Mouse (Mus musculus): ENCODE measurements around the gene Ucp2.

Gene Ucp2

DNA sequence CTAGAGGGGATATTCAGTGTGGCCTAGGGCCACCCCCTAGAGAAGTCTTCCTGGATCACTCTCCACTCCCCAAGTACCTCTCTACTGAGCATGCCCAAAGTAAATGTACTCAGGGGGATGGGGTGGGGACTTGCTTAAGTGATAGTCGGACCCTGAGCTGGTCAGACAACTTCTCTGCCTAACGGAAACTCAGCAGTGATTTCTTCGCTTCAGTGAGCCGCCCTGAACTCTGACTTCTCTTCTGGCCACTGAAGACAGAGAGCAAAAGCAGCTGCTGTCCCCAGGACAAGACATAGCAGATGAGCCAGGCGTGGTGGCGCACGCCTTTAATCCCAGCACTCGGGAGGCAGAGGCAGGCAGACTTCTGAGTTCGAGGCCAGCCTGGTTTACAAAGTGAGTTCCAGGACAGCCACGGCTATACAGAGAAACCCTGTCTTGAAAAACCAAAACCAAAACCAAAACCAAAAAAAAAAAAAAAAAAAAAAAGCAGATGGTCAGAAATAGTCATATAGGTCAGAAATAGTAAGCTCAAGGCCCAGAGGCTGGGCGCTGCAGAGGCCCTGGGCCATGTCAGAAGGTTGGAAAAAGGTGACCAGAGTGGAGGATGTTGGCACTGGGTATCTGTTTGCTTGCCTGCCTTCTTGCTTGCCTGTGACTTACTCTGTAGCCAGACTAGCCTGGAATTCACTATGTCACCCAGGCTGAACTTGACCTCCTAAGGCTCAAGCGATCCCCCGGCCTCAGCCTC, 11.8 kb downstream of the Ucp2 start:
- peak in 1 of 2 experiments; percentile 25 for DNase-seq

DNA sequence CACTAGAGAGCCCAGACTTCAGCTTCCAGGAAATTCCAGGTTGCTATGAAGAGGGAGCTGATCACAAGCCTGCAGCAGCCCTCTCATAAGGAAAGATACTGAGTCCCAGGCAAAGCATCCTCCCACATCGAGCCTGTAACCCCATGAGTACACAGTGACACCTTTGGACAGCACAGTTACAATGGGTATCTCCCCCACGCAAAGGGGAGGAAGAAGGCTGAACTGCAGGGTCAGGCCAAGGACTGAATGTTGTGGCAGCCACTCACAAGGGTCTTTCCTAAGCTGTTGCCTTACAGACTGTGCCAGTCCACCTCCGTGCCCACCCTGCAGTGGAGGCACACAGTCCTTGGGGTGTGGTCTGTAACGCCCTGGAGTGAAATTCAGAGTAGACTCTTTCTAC, 13.4 kb downstream of the Ucp2 start:
- DNase-seq = no peak

DNA sequence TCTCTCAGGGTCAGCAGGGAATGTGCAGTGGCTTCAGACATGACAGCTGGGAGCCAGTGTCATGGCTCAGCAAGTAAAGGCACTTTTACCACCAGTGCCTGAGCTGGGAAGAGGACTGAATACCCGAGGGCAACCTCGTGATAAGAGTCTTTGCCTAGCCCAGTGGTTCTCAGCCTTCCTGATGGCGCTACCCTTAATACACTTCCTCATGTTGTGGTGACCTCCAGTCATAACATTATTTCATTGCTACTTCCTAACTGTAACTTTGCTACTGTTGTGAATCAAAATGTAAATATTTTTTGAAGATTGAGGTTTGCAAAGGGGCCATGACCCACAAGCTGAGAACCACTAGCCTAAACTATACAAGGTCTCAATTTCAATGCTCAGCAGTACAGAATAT, 15.5 kb downstream of the Ucp2 start:
- DNase-seq = no peak

DNA sequence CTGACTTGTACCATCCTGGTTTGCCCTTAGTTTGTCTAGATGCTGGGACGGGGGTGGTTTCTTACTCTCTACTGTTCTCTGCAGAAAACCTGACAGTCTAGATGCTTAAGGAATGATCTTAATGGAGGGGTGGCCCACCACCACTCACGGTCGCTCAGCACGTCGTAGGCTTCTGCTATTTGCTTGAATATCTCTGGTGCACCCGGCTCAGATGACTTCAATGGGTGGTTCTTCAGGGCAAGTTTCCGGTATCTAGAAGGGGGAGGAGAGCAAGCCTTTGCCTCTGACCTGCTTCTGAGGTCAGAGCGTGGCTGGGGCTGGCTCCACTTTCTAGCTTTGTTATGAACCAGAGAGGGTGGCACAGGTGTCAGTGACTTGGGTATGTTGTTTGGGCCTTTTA, 18.5 kb downstream of the Ucp2 start:
- DNase-seq = no peak

DNA sequence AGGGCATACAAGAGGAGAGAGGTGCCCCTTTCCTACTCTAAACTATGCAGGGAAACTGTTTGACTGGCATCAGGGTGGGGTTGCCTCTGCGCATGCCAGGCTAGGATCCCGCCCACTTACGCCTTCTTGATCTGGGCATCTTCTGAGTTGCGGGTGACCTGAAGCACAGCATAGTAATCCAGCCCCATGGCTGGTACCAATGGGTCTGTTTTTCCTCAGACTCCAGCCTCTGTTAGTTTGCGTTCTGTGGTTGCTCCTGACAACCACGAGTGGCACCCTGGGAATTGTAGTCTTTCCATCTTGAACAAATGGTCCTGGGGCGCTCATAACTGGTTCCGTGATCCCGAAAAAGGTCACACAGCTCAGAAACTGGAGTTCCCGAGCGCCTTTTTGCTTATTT, 21.4 kb downstream of the Ucp2 start, which contains the start of gene Dnajb13:
Gene Dnajb13, minus strand, starts transcription at position 388 of the 400 bp plus-strand sequence.
- no peak for DNase-seq

- DNase-seq = no peak
These were observed 27.1 kb downstream of the Ucp2 start for GRCm38 (mm10) chr7:100520204-100520603.

- DNase-seq = peak; percentile 57 to 82
These were observed 27.6 kb downstream of the Ucp2 start for GRCm38 (mm10) chr7:100520663-100521285.

DNA sequence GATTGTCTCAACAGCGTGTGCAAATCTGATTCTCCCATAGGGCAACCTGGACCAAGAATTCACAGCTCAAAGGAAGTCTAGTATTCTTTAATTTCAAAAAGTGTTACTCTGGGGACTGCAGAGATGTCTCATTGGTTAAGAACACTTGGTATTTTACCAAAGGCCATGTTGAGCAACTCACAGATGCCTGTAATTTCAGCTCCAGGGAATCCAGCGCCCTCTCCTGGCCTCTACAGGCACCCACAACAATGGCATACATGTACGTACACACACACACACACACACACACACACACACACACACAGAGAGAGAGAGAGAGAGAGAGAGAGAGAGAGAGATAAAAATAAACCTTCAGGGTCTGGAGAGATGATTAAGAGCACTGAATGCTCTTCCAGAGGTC, 29.1 kb downstream of the Ucp2 start:
- no peak for DNase-seq

DNA sequence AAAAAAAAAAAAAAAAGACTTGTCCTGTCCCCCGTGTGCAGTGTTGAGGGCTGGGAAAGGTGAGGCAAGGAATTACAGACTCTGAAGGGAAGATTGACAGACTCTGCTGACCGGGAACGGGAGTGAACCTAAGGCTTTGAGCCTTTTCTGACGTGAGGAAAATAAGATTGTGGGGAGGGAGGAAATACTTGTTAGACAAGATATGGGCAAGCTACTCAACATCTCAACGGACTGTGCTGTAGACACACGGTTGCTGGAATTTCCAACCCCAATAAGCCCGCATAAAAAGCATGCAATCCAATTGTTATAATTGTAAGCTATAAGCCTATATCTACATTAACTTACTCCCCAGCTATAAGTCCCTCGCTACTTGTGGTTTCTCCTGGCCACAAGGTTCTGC, 31.5 kb downstream of the Ucp2 start:
- DNase-seq = no peak

DNA sequence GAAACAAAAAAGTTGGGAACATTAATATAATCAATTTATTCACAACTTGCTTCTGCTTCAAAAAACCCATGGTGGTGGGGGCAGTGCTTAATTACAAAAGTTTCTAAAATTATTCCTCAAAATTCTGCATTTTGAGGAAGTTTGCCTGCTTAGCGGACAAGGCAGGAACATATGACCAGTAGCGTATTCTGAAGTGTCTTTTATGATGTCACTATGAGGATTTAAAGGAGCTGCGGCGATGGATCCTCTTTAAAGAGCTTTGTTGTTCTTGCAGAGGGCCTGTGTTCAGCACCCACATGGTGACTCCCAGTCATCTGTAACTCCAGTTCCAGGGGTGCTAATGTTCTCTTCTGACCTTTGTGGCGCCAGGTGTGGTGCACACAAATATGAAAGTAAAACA, 37.6 kb downstream of the Ucp2 start:
- no peak for DNase-seq

DNA sequence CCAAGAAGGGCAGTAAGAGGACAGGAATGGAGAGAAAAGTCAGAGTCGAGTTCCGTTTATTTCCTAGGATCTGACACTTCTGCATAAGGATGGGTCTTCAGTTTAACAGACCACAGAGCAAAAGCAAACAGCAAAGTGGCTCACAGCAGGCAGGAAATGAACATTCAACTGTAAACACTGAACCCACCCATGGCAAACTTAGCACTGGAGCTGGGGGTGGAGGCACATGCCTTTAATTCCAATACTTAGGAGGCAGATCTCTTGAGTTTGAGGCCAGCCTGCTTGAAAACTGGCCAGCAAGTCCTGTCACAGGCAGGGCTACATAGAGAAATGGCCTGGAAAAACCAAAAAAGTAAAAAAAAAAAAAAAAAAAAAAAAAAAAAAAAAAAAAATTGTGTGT, 40.4 kb downstream of the Ucp2 start:
- DNase-seq = no peak

DNA sequence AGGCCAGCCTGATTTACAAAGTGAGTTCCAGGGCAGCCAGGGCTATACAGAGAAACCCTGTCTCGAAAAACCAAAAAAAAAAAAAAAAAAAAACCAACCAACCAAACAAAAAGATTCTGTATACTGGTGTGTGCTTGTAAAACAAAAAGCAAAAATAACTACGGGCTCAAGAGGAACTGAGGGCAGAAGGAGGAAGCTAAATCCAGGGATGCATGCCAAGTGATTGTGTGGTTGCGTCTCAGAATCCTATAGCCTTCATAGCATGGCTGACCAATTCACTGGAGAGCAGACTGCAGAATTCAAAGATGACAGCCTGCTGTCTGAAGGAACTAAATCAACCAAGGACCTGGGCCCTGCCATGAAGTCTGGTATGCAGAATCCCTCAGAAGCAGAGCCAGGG, 41.1 kb downstream of the Ucp2 start:
- DNase-seq = no peak

- no peak for DNase-seq
These were observed 42.7 kb downstream of the Ucp2 start for GRCm38 (mm10) chr7:100535831-100536230.

- DNase-seq = peak; percentile 68 to 75
These were observed 43.8 kb downstream of the Ucp2 start, which contains the start of gene Coa4 for GRCm38 (mm10) chr7:100536804-100537518. Coa4 (plus strand) TSS chr7:100537071.

- DNase-seq = no peak
These were observed 44.4 kb downstream of the Ucp2 start for GRCm38 (mm10) chr7:100537519-100537902.

DNA sequence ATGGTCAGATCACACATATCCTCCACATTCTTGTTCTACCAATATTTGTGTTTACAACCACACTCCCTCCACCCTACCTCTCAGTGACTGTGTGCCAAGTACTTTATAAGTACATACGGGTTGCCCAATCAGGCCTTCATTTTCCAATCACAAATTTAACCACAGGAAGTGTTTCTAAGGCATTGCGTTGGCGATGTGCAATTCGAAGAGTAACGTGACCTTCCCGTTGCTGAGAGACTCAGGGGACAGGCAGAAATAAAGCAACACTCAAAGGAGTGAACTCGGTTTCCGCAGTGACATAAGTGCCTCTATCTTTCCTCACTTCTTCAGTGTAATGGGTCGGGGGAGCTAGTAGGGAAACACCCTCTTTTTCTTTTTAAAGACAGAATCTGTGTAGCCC, 46.4 kb downstream of the Ucp2 start:
- DNase-seq = no peak

GRCm38 (mm10) chr7:100544437-100544836, 51.3 kb downstream of the Ucp2 start:
- no peak for DNase-seq

DNA sequence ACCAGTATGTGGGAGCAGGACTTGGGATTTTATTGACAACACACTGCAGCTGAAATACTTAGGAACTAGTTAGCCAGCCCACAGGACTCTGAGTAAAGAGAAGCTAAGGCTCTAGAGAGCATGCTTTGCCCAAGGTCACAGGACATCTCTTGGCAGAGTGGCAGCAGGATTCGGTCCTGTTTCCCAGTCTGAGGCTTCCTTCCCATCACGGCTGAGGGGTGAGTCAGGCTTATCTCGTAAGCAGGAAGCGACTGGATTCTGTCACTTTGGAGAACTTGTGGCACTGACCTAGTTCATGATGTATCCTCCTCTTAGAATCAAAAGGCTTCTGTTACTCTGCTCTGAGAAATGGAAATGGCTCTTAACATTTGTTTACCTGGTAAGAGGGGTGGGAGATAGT, 54.5 kb downstream of the Ucp2 start:
- DNase-seq = no peak

- DNase-seq = no peak
These were observed 56.7 kb downstream of the Ucp2 start for GRCm38 (mm10) chr7:100549796-100550195.

DNA sequence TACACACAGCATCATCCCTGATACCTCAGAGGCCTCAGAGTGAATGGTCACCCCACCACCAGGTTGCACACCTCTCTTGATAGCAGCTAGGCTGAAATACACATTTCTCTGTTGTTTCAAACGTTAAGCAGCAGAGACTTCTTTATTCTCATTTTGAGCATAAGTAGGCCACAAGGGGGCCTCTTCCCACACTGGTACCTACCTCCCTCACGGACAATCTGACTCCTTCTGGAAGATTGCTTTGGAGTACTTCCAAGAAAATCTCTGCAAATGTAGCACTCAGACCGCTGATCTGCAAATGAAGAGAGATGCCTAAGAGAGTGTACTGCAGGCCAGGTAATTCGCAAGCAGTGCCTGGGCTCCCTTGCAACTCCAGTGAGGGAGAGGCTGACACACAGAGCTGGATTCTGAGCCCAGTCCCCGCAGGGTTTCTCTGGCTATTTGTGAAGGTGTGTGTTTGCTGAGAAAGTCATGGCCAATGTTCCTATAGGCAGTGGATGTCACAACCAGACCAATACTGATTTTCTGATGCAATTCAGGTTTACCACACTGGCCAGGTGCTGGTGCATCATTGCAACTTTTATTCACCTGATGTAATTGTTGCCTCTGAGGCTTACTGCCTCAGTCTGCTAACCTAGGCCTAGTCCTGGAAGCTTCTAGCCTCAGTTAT, 57.3 kb downstream of the Ucp2 start:
- DNase-seq = no peak
